Comparison of ENCODE assay signal across 16 mouse cellular contexts in the genomic region with DNA sequence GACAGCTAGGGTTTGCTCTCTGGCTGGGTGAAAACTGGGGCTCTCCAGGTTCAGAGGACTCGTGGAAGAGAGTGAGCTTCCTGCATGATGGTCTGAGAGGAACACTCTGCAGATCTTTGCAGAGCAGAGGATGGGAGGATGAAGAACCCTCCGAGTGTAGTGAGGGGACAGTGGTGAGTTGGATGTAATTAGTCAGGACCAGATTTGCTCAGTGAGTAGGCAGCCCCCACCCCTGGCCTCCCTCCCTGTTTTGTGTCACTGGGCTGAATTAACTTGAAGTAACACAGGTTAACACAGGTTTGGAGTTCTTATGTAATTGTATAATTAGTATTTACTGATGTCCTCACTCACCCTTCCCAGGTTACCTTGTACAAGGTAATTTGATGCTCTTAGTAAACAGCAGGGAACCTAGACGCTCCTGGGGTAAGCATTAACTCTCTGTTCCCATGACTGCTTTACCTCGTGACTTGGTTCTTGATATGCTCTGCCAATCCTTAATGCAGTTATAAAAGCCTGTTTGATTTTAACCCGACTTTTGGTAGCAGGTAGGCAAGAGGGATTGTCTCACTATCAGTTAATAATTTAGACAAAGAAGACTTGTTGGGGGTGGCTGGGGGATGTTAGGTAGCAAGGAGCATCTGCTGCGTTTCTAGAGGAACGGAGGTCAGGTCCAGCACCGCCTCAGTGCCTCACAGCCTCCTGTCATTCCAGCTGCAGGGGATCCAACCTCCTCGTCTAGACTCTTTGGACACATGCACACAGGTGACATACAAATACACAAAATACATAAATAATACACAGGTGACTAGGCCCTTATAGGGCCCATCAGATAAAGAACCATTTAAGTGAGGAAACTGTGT.
DNase-seq lines count a peak whose midpoint lies in the region; ATAC-seq and TF ChIP-seq lines count a peak whose summit lies in the region.
"Had no signal": no experiment of that assay in that cellular context is flagged by ENCODE, and none has a peak within 500 bp of the region (broad histone marks: within the 10 kb centered on the region; RNA-seq: fewer than 3 reads in every experiment).

No protein-coding gene starts in this region.

- peaks cover 18% of the 10 kb centered on the region for H3K4me1 ChIP-seq in hindbrain, embryonic 13.5 days (replicated peaks)
- H3K4me1 ChIP-seq in hindbrain, postnatal 0 days (ENCODE audit: insufficient read depth, low read length): peaks cover 3% of the 10 kb centered on the region; the same call in 1 of the 2 replicates
- H3K4me1 ChIP-seq in hindbrain, embryonic 15.5 days (replicated peaks): peaks cover 11% of the 10 kb centered on the region; the same call in 1 of the 2 replicates
- peaks cover 22% of the 10 kb centered on the region for H3K4me1 ChIP-seq in kidney, embryonic 14.5 days (ENCODE audit: control insufficient read depth, insufficient read depth, low read length)
- H3K4me1 ChIP-seq in liver, postnatal 0 days (ENCODE audit: insufficient read depth): peaks cover 20% of the 10 kb centered on the region
- peaks cover 10% of the 10 kb centered on the region for H3K4me1 ChIP-seq in lung, adult 2 months (ENCODE audit: control insufficient read depth, insufficient read depth, low read length)

- TF ChIP-seq POLR2A in lung, adult 2 months (IDR thresholded peaks at IDR 0.05; ENCODE audit: borderline replicate concordance, extremely low read depth, low read depth, low read length): no peak

- no peak overlapping the region for H3K27ac ChIP-seq in hindbrain, embryonic 13.5 days
- no peak overlapping the region for H3K27ac ChIP-seq in hindbrain, postnatal 0 days
- no peak overlapping the region for H3K27ac ChIP-seq in hindbrain, embryonic 15.5 days (replicated peaks)
- H3K27ac ChIP-seq in kidney, embryonic 14.5 days (ENCODE audit: low read depth, low read length): no peak overlapping the region
- H3K27ac ChIP-seq in liver, postnatal 0 days (ENCODE audit: low read depth): no peak overlapping the region
- H3K27ac ChIP-seq: heart, adult 2 months had no signal

- no peak overlapping the region for H3K9ac ChIP-seq in hindbrain, embryonic 13.5 days
- H3K9ac ChIP-seq in hindbrain, postnatal 0 days (replicated peaks; ENCODE audit: low read length): no peak overlapping the region
- no peak overlapping the region for H3K9ac ChIP-seq in hindbrain, embryonic 15.5 days
- no peak overlapping the region for H3K9ac ChIP-seq in kidney, embryonic 14.5 days (ENCODE audit: low read depth, low read length)
- H3K9ac ChIP-seq in liver, postnatal 0 days (replicated peaks): no peak overlapping the region

- no peak overlapping the region for H3K4me3 ChIP-seq in hindbrain, embryonic 13.5 days
- no peak overlapping the region for H3K4me3 ChIP-seq in hindbrain, postnatal 0 days (ENCODE audit: low read length)
- no peak overlapping the region for H3K4me3 ChIP-seq in hindbrain, embryonic 15.5 days
- no peak overlapping the region for H3K4me3 ChIP-seq in kidney, embryonic 14.5 days (ENCODE audit: low read length)
- H3K4me3 ChIP-seq in liver, postnatal 0 days (ENCODE audit: low read depth, low read length): no peak overlapping the region
- no peak overlapping the region for H3K4me3 ChIP-seq in lung, adult 2 months (replicated peaks; ENCODE audit: extremely low read depth, low read depth, low read length)
- H3K4me3 ChIP-seq: heart, adult 2 months had no signal

- H3K27me3 ChIP-seq in hindbrain, embryonic 13.5 days: 0 out of 2 replicates have a peak, but pooled peaks cover 3% of the 10 kb centered on the region
- no peaks in the 10 kb centered on the region for H3K27me3 ChIP-seq in hindbrain, postnatal 0 days (ENCODE audit: insufficient read depth, low read length)
- H3K27me3 ChIP-seq in hindbrain, embryonic 15.5 days: no peaks in the 10 kb centered on the region
- H3K27me3 ChIP-seq in kidney, embryonic 14.5 days (ENCODE audit: control insufficient read depth, insufficient read depth, low read length): no peaks in the 10 kb centered on the region
- no peaks in the 10 kb centered on the region for H3K27me3 ChIP-seq in liver, postnatal 0 days (ENCODE audit: insufficient read depth, low read length)

- H3K4me2 ChIP-seq in hindbrain, embryonic 13.5 days: no peak overlapping the region
- H3K4me2 ChIP-seq in hindbrain, postnatal 0 days (ENCODE audit: low read depth, low read length): no peak overlapping the region
- H3K4me2 ChIP-seq in hindbrain, embryonic 15.5 days: no peak overlapping the region
- H3K4me2 ChIP-seq in kidney, embryonic 14.5 days (replicated peaks; ENCODE audit: low read depth, low read length): no peak overlapping the region
- H3K4me2 ChIP-seq in liver, postnatal 0 days (ENCODE audit: low read depth, low read length): no peak overlapping the region
- H3K4me2 ChIP-seq: midbrain, embryonic 11.5 days had no signal

- no peak for TF ChIP-seq CTCF in hindbrain, postnatal 0 days (IDR thresholded peaks at IDR 0.05; ENCODE audit: low read depth)
- TF ChIP-seq CTCF in liver, postnatal 0 days (IDR thresholded peaks at IDR 0.05; ENCODE audit: low read depth): no peak
- TF ChIP-seq CTCF in lung, adult 2 months (IDR thresholded peaks at IDR 0.05; ENCODE audit: insufficient read depth, low read length): no peak

- H3K36me3 ChIP-seq in hindbrain, embryonic 13.5 days: no peaks in the 10 kb centered on the region
- no peaks in the 10 kb centered on the region for H3K36me3 ChIP-seq in hindbrain, postnatal 0 days (ENCODE audit: insufficient read depth, low read length)
- no peaks in the 10 kb centered on the region for H3K36me3 ChIP-seq in hindbrain, embryonic 15.5 days
- no peaks in the 10 kb centered on the region for H3K36me3 ChIP-seq in kidney, embryonic 14.5 days (ENCODE audit: control insufficient read depth, insufficient read depth, low read length)
- no peaks in the 10 kb centered on the region for H3K36me3 ChIP-seq in liver, postnatal 0 days (replicated peaks; ENCODE audit: insufficient read depth, low read length)

- ATAC-seq in hindbrain, embryonic 13.5 days (ENCODE audit: low FRiP score): peak; percentile 15; the same call in 1 of the 2 replicates
- ATAC-seq in hindbrain, postnatal 0 days: no peak
- 0 out of 2 replicates have a peak, but pooled peaks have one; percentile 33 for ATAC-seq in hindbrain, embryonic 15.5 days (ENCODE audit: low FRiP score, low read depth)
- peak; percentile 83 for ATAC-seq in kidney, embryonic 14.5 days (ENCODE audit: low FRiP score, low TSS enrichment)
- peak; percentile 59 for ATAC-seq in liver, postnatal 0 days

- TF ChIP-seq EP300 in liver, postnatal 0 days (IDR thresholded peaks at IDR 0.05; ENCODE audit: low read depth): no peak

- DNase-seq in hindbrain, postnatal 0 days (ENCODE audit: low spot score): no peak
- DNase-seq in liver, postnatal 0 days: no peak
- no peak for DNase-seq in heart, adult 9 months (ENCODE audit: low spot score in 2 of 2)
- no peak for DNase-seq in left cerebral cortex, adult 9 months (ENCODE audit: low spot score in 2 of 2)
- no peak for DNase-seq in lung, adult 2 months
- DNase-seq: B cell, adult 2 months; cerebellum, adult 11-12 months; heart, adult 2 months; heart, postnatal 36 days; left cerebral cortex, postnatal 4 days; lung, postnatal 10 days; thymus, adult 18-20 months had no signal

- no peaks in the 10 kb centered on the region for H3K9me3 ChIP-seq in hindbrain, embryonic 13.5 days
- H3K9me3 ChIP-seq in hindbrain, postnatal 0 days (ENCODE audit: low read length): no peaks in the 10 kb centered on the region
- H3K9me3 ChIP-seq in hindbrain, embryonic 15.5 days: no peaks in the 10 kb centered on the region
- no peaks in the 10 kb centered on the region for H3K9me3 ChIP-seq in kidney, embryonic 14.5 days (ENCODE audit: control insufficient read depth, low read length)
- H3K9me3 ChIP-seq in liver, postnatal 0 days (ENCODE audit: low read length): no peaks in the 10 kb centered on the region

- WGBS in hindbrain, embryonic 13.5 days: 61% methylated on average over 9 of the region's 9 CpGs
- WGBS in hindbrain, postnatal 0 days: 51% methylated on average over 9 of the region's 9 CpGs
- WGBS in hindbrain, embryonic 15.5 days: 63% methylated on average over 9 of the region's 9 CpGs
- WGBS in kidney, embryonic 14.5 days: 38% methylated on average over 9 of the region's 9 CpGs
- whole genome bisulfite sequencing in liver, postnatal 0 days (ENCODE audit: insufficient replicate concordance): 58% methylated on average over 9 of the region's 9 CpGs
- 68% methylated on average over 9 of the region's 9 CpGs for WGBS in lung, adult 2 months
